Mouse (Mus musculus) embryonic fibroblast, embryonic 13.5 days (primary cell): ENCODE data around the gene Gm14597.
"Not testable (repeated sequence)": the region's sequence is repeated elsewhere in the genome, so short reads cannot be mapped to it uniquely, and the experiment has no call there.

Experiments used
- CTCF ChIP-seq: IDR thresholded peaks from 2 replicates; pipeline ENCODE4 v1.5.1; 2011; ENCODE audit warnings: mild to moderate bottlenecking, control low read depth, low read length, moderate library complexity, borderline replicate concordance; ENCODE audit not compliant: insufficient read depth
- POLR2A ChIP-seq: IDR thresholded peaks from 2 replicates; pipeline ENCODE4 v1.6.1; 2011; ENCODE audit warnings: low read depth, mild to moderate bottlenecking, control low read depth, low read length, moderate library complexity

DNA sequence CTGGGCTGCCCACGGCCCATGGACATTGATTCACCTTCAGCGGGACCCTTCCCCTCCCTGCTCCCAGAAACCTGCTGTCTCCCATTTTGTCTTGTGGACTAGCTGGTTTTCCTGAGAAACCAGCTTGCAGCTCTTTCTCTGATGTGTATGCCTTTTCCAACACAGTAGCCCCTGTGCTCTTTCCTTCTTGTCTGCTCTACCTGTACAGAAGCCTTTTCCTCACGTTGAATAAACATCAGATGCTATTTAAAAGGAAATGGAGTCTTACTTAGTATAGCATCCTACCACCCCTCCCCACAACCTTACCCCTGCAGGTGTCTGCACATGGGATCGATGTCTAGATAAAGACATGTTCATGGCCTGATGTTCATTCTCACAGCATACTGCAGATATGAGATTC, at the start of gene Gm14597:
- TF ChIP-seq CTCF, POLR2A: not testable (repeated sequence)
